Mouse (Mus musculus) left cerebral cortex, postnatal 4 days (tissue): ENCODE results near the gene Myo1d. TPM values are rescaled to one million over a fixed set of nuclear protein-coding genes. Genes with fewer than 3 reads are reported as not detected.

Source experiments
- DNase-seq: peaks from one replicate; pipeline ENCODE4 v3.0.0-alpha.2; 2022
- intact Hi-C: fragments of 180-260 bp; cut with DNase I; formaldehyde crosslinking; loops from one replicate; pipeline ENCODE4 v1.15.1; 2025
- total RNA-seq, 2 experiments: library from RNA; stranded (reverse); gene quantifications; 2 replicates each; pipeline ENCODE4 v1.2.3; 2021

The Myo1d gene
- total RNA-seq = 1 to 10 TPM; 3.0 to 3.8 TPM

DNA sequence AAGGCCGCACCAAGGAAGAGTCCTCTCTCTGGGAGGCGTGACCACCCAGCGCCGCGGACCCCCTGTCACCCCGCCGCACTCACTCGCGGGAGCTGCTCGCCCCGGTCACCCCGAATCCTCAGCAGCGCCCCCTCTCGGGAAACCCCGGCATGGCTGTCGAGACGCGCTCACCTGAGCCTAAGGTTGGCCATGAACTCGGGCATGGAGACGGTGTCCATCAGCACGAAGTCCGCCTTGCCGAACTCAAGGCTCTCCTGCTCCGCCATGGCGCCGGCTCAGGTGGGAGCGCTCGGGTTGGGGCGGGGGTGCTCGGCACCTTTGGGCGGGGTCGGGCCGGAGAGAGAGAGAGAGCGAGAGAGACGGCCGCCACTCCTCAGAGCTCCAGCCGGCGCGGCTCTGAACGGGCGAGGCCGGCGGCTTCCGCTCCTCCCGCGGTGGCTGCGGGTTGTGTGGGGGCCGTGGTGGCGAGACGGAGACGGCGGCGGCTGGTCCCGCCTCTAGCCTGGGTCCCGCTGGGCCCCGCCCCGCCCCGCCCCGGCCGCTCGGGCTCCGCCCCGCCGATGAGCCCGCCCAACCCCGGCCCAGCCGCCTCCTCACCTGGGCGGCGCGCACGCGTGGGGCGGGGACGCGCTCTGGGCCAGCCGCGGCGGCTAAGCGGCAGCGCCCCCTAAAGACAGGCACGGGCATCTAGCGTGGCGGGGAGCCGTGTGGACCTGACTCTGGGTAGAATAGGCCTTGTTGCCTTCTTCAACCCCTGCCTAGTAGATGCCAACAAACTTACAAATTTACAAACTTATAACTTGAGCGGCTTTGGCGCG is at the start of gene Myo1d:
Gene Myo1d (minus strand): TSS at position 499 of the 818 bp plus-strand sequence.
- intact Hi-C loops = loop anchor here (10.0 kb wide), 1 partner anchor 85 kb away; no protein-coding TSS in a partner anchor
- DNase-seq = peak; percentile 84

DNA sequence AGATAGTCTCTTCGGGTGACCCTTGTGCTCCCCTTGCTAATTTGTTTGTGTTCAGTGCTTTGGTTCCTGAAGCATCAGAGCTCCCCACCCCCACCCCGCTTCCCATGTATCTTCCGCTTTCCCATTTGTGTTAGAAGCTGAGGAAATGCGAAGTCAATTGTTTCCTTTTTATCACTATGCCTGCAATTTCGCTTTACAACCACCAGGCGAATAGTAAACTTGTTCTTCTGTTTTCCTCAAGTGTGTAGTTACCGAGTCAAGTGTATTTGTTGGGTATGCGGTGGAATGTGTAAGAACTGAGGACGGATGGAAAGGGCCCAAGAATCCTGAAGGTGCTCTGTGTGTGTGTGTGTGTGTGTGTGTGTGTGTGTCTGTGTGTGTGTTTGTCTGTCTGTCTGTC is 42.0 kb upstream of the Myo1d start:
- no peak for DNase-seq
- intact Hi-C loops = loop anchor here (5.0 to 10.0 kb wide), 2 partner anchors 331 to 683 kb away; no protein-coding TSS in a partner anchor

DNA sequence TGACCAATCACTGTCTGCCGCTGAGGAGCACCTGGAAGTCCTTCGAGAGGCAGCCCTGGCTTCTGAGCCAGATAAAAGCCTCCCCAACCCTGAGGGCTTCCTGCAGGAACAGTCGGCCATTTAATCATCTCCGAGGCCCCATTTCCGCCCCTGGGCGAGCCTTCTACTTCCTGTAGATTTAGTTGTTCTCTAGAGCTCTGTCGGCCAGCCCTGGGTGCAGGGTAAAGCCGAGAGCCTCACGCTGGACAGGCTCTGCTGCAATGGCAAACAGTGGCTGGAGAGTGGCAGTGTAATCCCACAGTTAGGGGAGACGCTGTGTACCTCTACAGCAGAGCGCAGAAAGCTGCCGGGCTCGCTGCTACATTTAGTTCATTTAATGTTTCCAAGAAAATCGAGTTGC is 41.5 kb upstream of the Myo1d start:
- peak; percentile 27 for DNase-seq
- intact Hi-C loops = loop anchor here (5.0 to 10.0 kb wide), 2 partner anchors 331 to 684 kb away; no protein-coding TSS in a partner anchor

DNA sequence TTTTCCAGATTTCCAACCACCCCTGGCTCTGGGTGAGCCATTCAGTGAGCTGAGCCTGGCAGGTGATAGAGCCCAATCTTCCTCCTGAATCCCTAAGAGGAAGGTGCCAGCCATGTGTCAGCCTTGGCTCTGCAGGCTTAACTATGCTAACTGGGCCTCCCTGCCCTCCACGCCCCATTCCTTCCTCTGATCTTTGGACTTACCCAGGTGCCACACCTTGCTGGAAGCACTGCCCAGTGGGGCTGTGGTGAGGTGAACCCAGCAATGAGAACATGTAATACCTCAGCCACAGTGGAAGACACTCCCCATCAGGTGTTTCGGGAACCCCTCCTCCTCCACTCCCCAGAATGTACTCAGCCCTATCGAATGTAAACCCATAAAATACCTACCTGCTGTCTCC is 40.3 kb upstream of the Myo1d start:
- intact Hi-C loops = loop anchor here (5.0 to 10.0 kb wide), 2 partner anchors 332 to 685 kb away; no protein-coding TSS in a partner anchor
- no peak for DNase-seq

DNA sequence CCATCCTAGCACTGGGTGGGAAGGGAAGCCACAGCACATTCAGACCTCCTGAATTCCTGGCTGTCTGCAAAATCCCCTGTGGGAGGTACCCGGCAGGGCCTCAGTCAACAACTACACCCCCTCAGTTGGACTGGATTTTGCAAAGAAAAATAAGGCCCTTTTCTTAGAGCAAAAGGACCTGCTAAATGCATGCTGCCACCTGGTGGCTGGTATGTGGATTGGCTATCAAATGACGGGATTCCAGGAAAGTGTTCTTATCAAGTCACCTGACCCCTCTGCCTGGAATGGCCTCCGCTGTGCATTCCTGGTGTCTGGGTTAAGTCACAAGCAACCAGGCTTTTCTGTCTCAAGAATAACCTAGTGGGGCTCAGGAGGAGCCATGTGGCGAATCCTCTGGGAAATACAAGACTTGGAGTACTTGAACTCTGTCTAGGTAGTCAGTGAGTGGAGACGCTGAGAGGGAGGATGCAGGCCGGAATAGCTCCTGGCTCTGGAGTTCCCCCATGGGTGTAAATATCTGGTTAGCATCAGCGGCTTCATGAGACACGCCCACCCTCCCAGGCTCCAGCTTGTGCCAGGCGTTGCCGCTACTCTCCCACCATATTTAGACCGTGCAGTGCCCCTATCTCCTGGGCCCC is 38.4 kb upstream of the Myo1d start:
- DNase-seq = peak; percentile 58
- intact Hi-C loops = loop anchor here (2.0 kb wide), 1 partner anchor 121 kb away; no protein-coding TSS in a partner anchor

DNA sequence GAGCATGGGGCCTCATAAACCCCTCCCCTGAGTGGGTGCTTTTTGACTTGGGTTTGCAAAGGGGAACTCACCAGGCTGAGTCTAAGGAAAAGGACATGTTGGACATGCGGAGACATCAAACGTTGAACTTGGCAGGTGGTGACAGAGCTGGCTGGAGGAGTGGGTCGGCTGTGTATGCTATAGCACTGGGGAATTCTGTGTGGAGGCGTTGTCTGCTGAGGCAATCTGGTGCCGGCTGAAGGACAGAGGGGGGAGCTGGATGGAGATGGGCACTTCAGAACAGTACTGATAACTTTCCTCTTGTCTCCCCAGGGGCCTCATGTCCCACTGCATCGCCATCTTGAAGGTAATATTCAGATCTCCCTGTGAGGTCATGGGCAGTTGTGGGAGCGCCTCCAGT is 35.5 kb upstream of the Myo1d start:
- no peak for DNase-seq
- intact Hi-C loops = no loop called here

DNA sequence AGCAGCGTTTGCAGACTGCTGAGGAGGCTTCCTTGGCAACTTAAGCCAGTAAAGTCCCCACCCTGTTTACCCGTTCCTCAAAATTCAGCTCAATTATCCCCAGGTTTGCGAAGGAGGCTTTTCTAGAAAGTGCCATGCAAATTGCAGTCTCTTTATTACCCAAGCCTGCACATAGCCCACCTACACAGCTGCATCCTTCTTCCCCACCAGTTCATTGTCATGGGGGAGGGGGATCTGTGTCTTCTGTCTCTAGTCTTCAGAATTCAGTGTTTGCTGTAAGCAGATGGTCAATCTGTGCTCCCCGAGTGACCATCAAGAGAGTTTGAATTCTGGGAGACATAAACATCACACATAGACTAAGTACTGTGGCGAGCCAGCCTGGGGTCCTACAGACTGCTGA is 31.3 kb upstream of the Myo1d start:
- intact Hi-C loops = no loop called here
- DNase-seq = no peak

DNA sequence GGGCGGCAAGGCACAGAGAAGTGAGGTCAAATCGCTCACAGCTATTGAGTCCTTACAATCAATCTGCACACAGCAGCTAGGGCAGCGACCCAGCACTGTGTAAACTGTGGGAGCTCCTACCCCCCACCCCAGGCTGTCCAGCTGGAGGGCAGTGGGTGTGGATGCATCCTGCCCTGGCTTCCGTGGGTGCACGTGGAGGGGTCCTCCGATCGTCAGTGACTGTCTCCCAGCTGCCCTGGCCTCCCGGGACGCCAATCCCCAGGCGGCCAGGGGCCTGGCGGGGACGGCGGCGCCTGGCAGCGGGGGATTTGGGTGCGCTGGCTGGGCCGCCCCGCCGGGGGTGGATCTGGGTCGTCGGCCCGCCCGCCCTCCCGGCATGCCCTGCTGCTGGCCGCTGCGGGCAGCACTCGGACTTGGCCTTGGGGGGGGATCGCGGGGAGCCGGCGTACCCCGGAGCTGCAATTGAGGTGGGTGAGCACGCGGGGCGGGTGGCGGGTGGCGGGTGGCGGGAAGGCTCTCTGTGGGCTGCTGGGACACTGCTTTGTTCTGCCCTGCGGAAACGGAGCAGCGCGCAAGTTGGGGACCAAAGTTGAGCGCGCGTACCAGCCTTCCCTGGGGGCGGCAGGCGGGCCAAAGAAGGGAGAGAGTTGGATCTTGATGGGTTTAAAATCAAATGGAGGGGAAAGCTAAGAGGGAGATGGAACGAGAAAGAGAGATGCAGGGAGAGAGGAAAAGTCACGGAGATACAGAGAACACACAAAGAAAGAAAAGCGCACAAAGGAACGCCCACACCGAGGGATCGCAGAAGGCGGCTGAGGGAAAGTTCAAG is 30.4 kb upstream of the Myo1d start, which contains the start of gene Tmem98:
Gene Tmem98 (plus strand): TSS at position 183 of the 829 bp plus-strand sequence.
- intact Hi-C loops = no loop called here
- DNase-seq = peak; percentile 24

DNA sequence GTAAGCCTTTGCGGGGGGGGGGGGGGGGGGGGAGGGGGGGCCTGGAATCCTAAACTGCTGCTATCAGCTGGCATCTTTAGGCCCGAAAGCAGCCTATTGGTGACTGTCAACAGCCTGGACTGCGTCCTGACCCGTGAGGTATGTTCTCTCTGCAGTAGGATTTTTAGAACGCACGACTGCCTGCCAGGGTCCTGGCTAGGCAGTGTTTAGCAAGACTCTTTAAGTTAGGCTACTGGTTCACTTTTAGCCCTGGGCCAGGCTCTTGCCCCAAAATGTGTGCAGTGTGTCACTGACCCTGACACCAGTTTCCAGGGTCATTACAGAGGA is 29.8 kb upstream of the Myo1d start:
- no peak for DNase-seq
- intact Hi-C loops = no loop called here

DNA sequence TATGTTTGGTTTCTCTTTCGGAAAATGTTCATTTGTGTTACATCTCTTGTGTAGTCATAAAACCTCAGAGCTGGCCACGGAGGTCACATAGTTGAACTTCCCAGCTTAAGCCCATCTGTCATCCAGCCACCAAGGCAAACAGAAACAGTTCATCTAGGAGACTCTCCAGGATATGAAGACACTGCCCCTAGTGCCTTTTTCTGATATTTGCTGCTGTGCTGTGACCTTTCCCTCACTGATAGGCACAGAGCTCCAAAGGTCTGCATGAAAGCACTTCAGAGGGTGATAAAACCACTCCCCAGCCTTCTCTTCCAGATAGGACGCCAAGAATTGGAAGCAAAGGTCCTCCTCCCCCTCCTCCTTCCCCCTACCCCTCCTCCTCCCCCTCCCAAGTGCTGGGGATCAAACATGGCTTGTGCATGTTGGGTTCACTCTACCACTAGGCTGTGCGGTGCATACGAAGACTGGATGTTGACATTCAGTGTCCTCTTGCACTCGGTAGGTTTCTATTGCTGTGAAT is 28.8 kb upstream of the Myo1d start:
- no peak for DNase-seq

DNA sequence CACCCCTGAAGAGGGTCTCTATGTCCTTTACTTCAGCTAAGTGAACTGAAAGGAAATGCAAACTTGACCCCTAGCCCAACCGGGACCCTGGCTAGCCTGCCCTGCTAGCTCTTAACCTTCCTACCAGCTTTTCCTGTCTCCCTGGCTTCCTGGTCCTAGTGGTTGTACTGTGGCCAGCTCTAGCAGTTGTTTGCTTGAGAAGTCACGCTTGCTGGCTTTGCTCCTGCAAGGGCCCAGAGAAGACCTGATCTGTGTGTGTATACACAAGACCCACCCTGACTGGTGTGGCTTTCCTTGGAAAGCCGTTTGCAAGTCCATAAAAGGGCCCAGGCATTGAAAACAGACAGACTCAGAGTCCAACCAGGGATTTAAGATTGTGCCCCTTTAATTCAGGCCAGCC is 22.9 kb upstream of the Myo1d start:
- intact Hi-C loops = no loop called here
- no peak for DNase-seq

More for the DNA sequence above, 28.8 kb upstream of the Myo1d start:
- intact Hi-C loops = no loop called here

DNA sequence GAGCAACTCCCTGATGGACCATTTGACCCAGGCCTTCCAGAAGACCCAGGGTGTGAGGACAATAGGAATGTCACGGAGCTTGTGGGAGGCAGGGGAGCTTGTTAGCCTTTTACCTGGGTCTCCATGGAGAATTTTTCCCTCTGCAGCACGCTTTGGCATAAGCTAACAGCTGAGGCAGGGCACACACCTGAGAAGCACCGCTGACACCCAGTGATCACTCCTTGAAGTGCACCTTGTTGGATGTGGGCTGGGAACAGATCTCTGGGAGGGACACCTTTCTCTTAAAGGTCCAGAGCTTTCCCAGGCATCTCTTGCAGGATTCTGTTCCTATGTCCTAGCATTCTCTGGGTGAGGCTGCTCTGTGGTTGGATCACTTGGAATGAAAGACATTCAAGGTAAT is 20.2 kb upstream of the Myo1d start:
- no peak for DNase-seq
- intact Hi-C loops = no loop called here

DNA sequence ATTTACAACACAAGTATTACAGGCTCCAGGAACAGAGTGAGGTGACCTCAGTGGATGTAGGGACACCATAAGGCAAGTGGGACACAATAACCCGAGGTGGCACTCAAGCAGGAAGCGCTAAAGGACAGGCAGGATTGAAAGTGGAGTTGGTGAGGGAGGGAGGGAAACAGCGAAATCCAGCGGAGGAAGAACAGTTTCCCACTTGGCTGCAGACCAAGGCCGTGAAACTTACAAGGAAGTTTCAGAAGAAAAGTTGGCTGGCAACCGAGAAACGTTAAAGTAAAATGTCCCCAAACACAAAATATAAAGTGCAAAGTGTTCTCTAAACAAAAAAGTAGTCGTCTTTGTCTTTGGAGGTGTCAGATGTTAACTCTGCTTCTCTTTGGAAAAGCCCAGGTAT is 15.6 kb upstream of the Myo1d start:
- intact Hi-C loops = no loop called here
- no peak for DNase-seq

DNA sequence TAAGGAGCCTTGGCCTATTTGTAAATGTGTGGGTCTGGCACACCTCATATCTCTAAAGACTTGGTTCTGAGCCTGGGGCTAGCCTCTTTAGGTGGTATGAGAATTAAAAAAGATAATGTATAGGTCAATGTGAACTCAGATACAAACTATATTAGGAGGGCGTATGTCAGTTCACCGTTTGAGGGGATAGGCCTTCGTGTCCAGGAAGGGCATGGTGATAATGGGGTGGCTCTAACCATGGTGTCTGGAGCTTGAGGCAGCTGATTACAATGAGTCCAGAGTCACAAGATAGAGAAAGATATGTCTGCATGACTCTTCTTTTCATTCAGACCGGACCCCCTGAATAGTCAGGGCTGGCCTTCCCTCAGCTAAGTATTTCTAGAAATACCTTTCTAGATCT is 14.5 kb upstream of the Myo1d start:
- intact Hi-C loops = no loop called here
- no peak for DNase-seq

DNA sequence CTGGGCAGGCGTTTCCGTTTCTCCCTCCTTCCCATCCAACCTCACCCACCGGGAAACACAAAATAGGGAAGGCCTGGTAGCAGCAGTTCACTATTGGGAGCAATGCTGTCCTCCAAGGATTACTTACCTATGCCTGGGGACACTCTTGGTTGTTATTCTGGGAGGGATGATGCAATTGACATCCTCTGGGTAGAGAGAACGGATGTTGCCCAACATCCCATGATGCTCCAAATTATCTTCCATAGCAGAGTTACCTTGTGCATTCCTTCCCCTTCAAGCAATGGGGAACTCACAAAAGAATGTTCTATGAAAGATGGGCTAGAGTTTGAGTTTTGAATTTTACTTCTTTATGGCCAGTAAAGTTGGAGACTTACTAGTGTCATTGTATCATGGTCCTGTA is 13.6 kb upstream of the Myo1d start:
- no peak for DNase-seq
- intact Hi-C loops = no loop called here

DNA sequence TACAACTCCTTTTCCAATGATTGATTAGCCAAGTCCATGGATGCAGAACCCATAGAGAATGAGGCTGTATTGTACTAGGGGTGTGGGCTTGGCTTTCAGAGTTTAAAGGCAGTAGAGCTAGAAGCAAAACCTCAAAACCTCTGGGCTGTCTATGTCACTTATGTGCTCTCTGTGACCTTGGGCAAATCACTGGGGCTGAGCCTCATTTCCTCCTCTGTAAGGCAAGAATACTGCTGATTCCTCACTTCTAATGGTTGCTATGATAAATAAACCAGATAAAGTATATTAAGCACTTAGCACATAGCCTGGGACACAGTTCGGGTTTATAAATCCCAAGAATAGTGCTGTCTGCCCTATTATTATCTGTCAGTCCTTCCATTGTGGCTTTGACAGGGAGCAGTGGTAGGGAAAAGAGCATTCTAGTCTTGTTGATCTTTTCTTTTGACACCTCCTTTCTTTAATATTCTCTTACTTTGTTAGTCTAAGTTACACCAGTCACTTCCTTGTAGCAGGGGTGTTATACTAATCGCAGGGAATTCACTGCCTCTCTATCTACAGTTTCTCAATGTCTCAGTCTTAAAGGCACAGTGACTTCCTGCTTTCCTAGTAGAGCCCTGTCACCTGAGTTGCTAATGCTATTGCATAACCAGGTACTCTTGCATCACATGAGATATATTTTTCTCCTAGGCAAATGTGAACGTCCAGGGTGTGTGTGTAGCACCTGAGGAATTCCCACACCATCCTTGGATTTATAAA is 12.0 kb upstream of the Myo1d start:
- intact Hi-C loops = no loop called here

DNA sequence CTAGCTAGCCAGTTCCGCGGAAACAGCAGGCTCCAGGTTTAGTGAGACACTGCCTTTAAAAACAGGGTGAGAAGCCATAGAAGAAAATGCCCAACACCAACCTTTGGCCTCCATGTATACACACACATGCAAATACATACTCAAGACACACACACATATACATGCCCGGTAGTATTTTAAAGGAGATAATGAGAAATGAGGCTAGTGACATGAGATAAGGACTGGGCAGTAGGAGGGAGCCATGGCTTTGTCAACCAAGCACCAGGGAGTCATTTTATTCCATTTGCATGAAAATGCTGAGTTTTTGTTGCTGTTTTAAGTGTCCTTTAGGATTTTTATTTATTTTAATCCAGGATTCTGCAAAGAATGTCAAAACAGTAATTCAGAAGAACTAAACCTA is 10.6 kb upstream of the Myo1d start:
- intact Hi-C loops = no loop called here

More for the DNA sequence above, 12.0 kb upstream of the Myo1d start:
- no peak for DNase-seq

DNA sequence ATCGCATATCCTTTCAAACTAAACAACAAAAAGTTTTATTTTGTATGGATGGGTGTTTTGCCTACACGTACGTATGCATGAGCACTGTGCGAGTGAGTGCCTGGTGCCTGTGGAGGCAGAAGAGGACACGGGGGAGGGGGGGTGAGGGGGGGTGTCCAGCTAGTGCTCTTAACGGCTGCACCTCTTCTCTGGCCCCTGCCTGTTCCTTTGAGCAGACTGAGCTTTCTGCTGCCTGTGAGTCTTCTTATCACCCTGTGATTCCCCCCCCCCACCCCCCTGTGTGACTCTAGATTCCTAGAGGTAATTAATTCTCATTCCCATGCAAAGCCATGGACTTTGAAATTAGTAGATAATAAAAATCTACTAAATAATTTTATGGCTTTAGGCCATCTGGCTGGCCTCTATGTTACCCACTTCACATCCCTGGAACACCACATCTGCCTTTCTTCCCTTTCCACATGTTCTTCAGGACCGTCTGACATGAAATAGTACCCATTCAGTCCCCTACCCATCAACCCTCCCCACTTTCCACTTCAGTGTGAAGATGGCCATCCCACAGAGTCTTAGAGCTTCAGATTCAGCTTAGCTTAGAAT is 9.9 kb upstream of the Myo1d start:
- no peak for DNase-seq
- intact Hi-C loops = no loop called here

More for the DNA sequence above, 10.6 kb upstream of the Myo1d start:
- no peak for DNase-seq

DNA sequence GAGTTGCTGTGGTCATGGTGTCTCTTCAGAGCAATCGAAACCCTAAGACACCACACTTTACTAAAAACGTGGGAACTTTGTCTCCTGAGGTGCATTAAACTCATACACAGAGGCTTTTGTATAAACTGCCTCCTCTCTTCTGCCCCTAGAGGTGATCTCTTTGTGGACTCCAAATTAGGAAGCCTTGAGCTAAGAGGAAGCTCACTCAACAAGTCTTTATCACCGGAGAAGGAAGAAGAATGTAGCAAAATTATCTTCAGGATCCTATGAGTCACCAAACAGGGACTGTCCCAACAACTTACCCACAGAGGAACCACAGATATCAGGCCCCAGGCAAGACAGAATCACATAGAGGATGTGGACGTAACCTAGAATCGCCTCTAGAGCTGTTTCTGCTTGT is 5.8 kb upstream of the Myo1d start:
- intact Hi-C loops = no loop called here
- DNase-seq = no peak

DNA sequence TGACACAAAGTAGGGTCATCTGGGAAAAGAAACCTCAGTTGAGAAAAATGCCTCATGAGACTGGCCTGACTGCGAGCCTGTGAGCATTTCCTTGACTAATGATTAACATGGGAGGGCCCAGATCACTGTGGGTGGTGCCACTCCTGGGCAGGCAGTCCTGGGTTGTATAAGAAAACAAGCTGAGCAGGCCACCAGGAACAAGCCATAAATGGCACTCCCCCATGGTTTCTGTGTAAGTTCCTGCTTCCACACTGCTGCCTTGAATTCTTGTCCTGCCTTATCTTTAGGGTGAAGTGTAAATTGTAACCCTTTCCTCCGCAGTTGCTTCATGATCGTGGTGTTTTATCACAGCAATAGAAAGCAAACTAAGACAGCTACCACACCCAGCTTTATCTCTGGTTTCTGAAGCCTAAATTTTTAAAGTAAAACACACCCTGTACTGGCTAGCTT is 4.5 kb upstream of the Myo1d start:
- intact Hi-C loops = no loop called here
- no peak for DNase-seq
